Mouse (Mus musculus) E14TG2a.4 (cell line): ENCODE measurements around the gene Wiz.

ENCODE experiments used
- CTCF ChIP-seq: conservative IDR thresholded peaks from 2 replicates; pipeline ENCODE4 v1.5.1; 2014; ENCODE audit warnings: low read length
- POU5F1 ChIP-seq: IDR thresholded peaks from 2 replicates; pipeline ENCODE4 v1.6.1; 2014; ENCODE audit warnings: low read length, borderline replicate concordance

DNA sequence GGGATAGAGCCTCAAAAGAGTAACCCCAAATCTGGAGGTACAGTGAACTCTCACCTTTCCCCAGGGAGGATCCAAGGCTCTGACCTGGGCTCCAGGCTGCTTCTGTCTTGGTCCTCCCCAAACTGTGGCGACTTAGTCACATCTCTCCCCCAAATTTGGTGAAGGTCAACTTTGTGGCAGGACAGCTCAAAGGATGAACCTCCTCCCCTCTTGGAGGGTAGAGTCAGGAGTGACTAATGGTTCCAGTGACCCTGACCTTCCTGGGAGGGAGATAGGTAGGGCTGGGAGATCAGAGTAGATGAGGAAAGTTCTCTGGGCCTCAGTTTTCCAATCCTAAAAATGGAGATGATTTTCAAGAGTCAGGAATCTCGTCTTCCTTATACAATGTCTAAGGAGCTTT is 10.5 kb downstream of the Wiz start:
- no peak for TF ChIP-seq CTCF
- no peak for TF ChIP-seq POU5F1
